ENCODE assay signal across 20 mouse cellular contexts in the genomic region with DNA sequence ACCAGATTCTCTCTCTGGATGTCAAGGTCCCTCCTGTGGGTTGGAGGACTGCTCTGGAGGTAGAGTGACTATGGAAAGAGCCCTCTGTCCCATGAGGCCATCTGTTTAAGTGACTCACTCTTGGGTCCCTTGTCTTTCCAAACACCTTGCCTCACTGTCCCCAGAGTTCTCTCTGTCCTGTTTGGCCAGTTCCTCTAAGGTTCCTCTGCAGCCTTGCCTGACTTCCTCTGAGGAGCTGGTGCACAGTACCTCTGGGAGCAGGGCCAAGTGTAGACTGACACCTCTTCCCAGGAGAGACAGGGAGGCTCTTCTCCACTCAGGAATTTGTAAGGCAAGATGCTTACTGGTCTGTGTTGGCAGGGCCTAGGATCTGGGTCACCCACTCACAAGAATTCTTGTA. TPM values are rescaled to one million over a fixed set of nuclear protein-coding genes. Genes with fewer than 3 reads are reported as not detected.
DNase-seq lines count a peak whose midpoint lies in the region; ATAC-seq and TF ChIP-seq lines count a peak whose summit lies in the region.
"Had no signal": no experiment of that assay in that cellular context is flagged by ENCODE, and none has a peak within 500 bp of the region (broad histone marks: within the 10 kb centered on the region; RNA-seq: fewer than 3 reads in every experiment).

No protein-coding gene starts in this region.

- 0 out of 2 replicates have a peak overlapping the region, but pooled peaks have one; percentile 72 for H3K27ac ChIP-seq in layer of hippocampus, adult 2 months
- H3K27ac ChIP-seq in stomach, embryonic 16.5 days (ENCODE audit: low read length) = peak overlapping the region; percentile 26
- H3K27ac ChIP-seq in midbrain, embryonic 14.5 days (replicated peaks; ENCODE audit: low read depth, low read length) = no peak overlapping the region
- H3K27ac ChIP-seq: embryonic facial prominence, embryonic 10.5 days; forebrain, embryonic 13.5 days; heart, embryonic 10.5 days; hindbrain, embryonic 13.5 days; intestine, embryonic 15.5 days had no signal

- peaks cover 18% of the 10 kb centered on the region; the same call in 1 of the 2 replicates for H3K4me1 ChIP-seq in stomach, embryonic 16.5 days (ENCODE audit: control insufficient read depth, insufficient read depth, low read length)
- H3K4me1 ChIP-seq in midbrain, embryonic 14.5 days (ENCODE audit: control insufficient read depth, insufficient read depth, low read length) = no peaks in the 10 kb centered on the region
- H3K4me1 ChIP-seq: hindbrain, embryonic 13.5 days had no signal

- H3K27me3 ChIP-seq in stomach, embryonic 16.5 days (ENCODE audit: control insufficient read depth, insufficient read depth, low read length) = no peaks in the 10 kb centered on the region
- no peaks in the 10 kb centered on the region for H3K27me3 ChIP-seq in midbrain, embryonic 14.5 days (ENCODE audit: control insufficient read depth, insufficient read depth, low read length)
- H3K27me3 ChIP-seq: forebrain, embryonic 13.5 days; hindbrain, embryonic 13.5 days; intestine, embryonic 15.5 days had no signal

- no peak for TF ChIP-seq CTCF in layer of hippocampus, adult 2 months (conservative IDR thresholded peaks at IDR 0.05)

- H3K9me3 ChIP-seq in stomach, embryonic 16.5 days (replicated peaks; ENCODE audit: control insufficient read depth, low read length) = no peaks in the 10 kb centered on the region
- no peaks in the 10 kb centered on the region for H3K9me3 ChIP-seq in midbrain, embryonic 14.5 days (ENCODE audit: control insufficient read depth, low read length)
- H3K9me3 ChIP-seq: embryonic facial prominence, embryonic 10.5 days; forebrain, embryonic 13.5 days; heart, embryonic 10.5 days; hindbrain, embryonic 13.5 days; intestine, embryonic 15.5 days had no signal

- H3K4me2 ChIP-seq in stomach, embryonic 16.5 days (ENCODE audit: low read depth, low read length) = no peak overlapping the region
- H3K4me2 ChIP-seq in midbrain, embryonic 14.5 days (ENCODE audit: low read length) = no peak overlapping the region
- H3K4me2 ChIP-seq: forebrain, embryonic 13.5 days; hindbrain, embryonic 13.5 days; intestine, embryonic 15.5 days had no signal

- DNase-seq in layer of hippocampus, adult 2 months (ENCODE audit: low spot score in 2 of 2) = no peak
- no peak for DNase-seq in layer of hippocampus, postnatal 25 days (ENCODE audit: extremely low spot score in 1 of 2, low spot score in 1 of 2)
- peak; percentile 19 for DNase-seq in MEL-GATA-1-ER (ENCODE audit: extremely low read depth, low read depth)
- DNase-seq in kidney, adult 18-20 months = no peak
- no peak for DNase-seq in midbrain, embryonic 14.5 days
- DNase-seq: adrenal gland, adult 8-10 months; adrenal gland, postnatal 36 days; cerebellum, adult 11-12 months; cerebellum, adult 9-10 months; forebrain, postnatal 0 days; gastrocnemius, postnatal 36 days; heart, adult 18-20 months; heart, postnatal 10 days; heart, postnatal 4 days had no signal

- H3K4me3 ChIP-seq in layer of hippocampus, adult 2 months = no peak overlapping the region
- no peak overlapping the region for H3K4me3 ChIP-seq in stomach, embryonic 16.5 days (replicated peaks; ENCODE audit: low read length)
- H3K4me3 ChIP-seq in midbrain, embryonic 14.5 days (replicated peaks; ENCODE audit: low read depth, low read length) = no peak overlapping the region
- H3K4me3 ChIP-seq: embryonic facial prominence, embryonic 10.5 days; forebrain, embryonic 13.5 days; heart, embryonic 10.5 days; hindbrain, embryonic 13.5 days; intestine, embryonic 15.5 days had no signal

- no peak overlapping the region for H3K9ac ChIP-seq in stomach, embryonic 16.5 days (ENCODE audit: low read length)
- no peak overlapping the region for H3K9ac ChIP-seq in midbrain, embryonic 14.5 days (replicated peaks; ENCODE audit: low read length)
- H3K9ac ChIP-seq: forebrain, embryonic 13.5 days; forebrain, postnatal 0 days; hindbrain, embryonic 13.5 days; intestine, embryonic 15.5 days had no signal

- no peaks in the 10 kb centered on the region for H3K36me3 ChIP-seq in stomach, embryonic 16.5 days (ENCODE audit: control insufficient read depth, insufficient read depth, low read length)
- H3K36me3 ChIP-seq in midbrain, embryonic 14.5 days (ENCODE audit: control insufficient read depth, insufficient read depth, low read length) = no peaks in the 10 kb centered on the region
- H3K36me3 ChIP-seq: embryonic facial prominence, embryonic 10.5 days; heart, embryonic 10.5 days; hindbrain, embryonic 13.5 days; intestine, embryonic 15.5 days had no signal

- no peak for ATAC-seq in stomach, embryonic 16.5 days (ENCODE audit: insufficient read depth, low FRiP score)
- ATAC-seq in midbrain, embryonic 14.5 days (ENCODE audit: low FRiP score, low TSS enrichment) = no peak
- ATAC-seq: forebrain, embryonic 13.5 days; forebrain, postnatal 0 days; intestine, embryonic 15.5 days had no signal

RNA-seq across cellular contexts. Expression of a gene that starts 30.6 kb away (rescaled TPM):
- total RNA-seq in layer of hippocampus, adult 2 months (2021) = 10 to 100 TPM; 28.3 to 32.0 TPM
- 10 to 100 TPM; 34.1 to 36.6 TPM for total RNA-seq in layer of hippocampus, postnatal 25 days (2021)
- 7.2 and 10.2 TPM in 2 replicates for polyA plus RNA-seq in stomach, embryonic 16.5 days (2015; fragmentation: Nextera tagmentation; extraction: Ambion mirVana)
- 8.6 and 9.7 TPM in 2 replicates for polyA plus RNA-seq in midbrain, embryonic 14.5 days (2014; fragmentation: Nextera tagmentation; extraction: Ambion mirVana)
